Mouse (Mus musculus) lung, adult 2 months (tissue): ENCODE data around the gene Dock11. TPM values are rescaled to one million over a fixed set of nuclear protein-coding genes. Genes with fewer than 3 reads are reported as not detected.

Source experiments
- DNase-seq: peaks from one replicate; pipeline ENCODE4 v3.0.0; 2022
- H3K4me1 ChIP-seq: fragments of 200-500 bp; 2 replicates; pipeline ENCODE4 v1.6.1; 2011; ENCODE audit warnings: low read length; ENCODE audit not compliant: control insufficient read depth, insufficient read depth
- H3K4me3 ChIP-seq: fragments of 200-500 bp; replicated peaks from 2 replicates; pipeline ENCODE3; 2011; ENCODE audit warnings: low read depth, mild to moderate bottlenecking, control low read depth, low read length; ENCODE audit errors: extremely low read depth
- CTCF ChIP-seq: fragments of 200-500 bp; IDR thresholded peaks from 2 replicates; pipeline ENCODE4 v1.5.1; 2011; ENCODE audit warnings: mild to moderate bottlenecking, low read length, control low read depth; ENCODE audit not compliant: insufficient read depth
- POLR2A ChIP-seq: fragments of 200-500 bp; IDR thresholded peaks from 2 replicates; pipeline ENCODE4 v1.6.1; 2011; ENCODE audit warnings: low read depth, mild to moderate bottlenecking, control low read depth, low read length, borderline replicate concordance; ENCODE audit errors: extremely low read depth
- whole genome bisulfite sequencing: fragments of 180-500 bp; shearing (Covaris S2); methylation state at CpG from one replicate; pipeline ENCODE4 v1.1.7; 2018; 5-methylcytosine and 5-hydroxymethylcytosine counted together
- polyA plus RNA-seq: library from polyadenylated mRNA; depleted of rRNA; stranded (reverse); fragments of >200 nt; gene quantifications from 2 replicates; pipeline ENCODE4 v1.2.3, GENCODE M21; 2012

Dock11 gene
- polyA plus RNA-seq, 1 experiment = 1.5 TPM

DNA sequence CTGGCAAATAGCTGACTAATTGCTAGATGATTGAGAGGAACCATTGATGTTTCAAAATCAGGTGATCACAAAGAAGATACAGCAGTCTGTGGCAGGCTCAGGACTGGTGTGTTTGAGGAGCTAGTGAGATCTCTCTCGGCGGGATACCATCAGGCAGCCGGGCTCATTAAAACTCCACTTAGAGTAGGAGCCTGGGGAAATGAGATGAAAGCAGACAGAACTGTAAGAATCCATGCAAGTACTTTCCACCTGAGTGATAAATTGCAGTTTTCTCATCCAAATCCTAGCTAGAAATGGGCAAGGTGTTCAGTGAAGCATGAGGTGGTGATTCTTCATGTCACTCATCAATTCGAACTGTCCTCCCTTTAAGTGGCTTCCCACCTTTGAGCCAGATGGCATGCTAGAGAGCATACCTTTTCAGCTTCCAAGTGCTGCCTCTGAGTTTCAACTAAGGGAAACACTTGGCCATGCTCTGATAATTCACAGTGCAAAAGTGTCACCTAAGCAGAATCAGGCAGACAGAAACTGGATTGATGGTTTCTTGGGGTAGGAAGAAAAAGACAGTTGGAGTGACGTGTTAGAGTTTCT, 102.0 kb downstream of the Dock11 start:
- H3K4me1 ChIP-seq = no peaks in the 10 kb centered on the region
- no peak overlapping the region for H3K4me3 ChIP-seq
- no peak for DNase-seq
- WGBS = 84% methylated on average over 5 of the region's 5 CpGs
- TF ChIP-seq POLR2A (no peak), CTCF (no peak)

DNA sequence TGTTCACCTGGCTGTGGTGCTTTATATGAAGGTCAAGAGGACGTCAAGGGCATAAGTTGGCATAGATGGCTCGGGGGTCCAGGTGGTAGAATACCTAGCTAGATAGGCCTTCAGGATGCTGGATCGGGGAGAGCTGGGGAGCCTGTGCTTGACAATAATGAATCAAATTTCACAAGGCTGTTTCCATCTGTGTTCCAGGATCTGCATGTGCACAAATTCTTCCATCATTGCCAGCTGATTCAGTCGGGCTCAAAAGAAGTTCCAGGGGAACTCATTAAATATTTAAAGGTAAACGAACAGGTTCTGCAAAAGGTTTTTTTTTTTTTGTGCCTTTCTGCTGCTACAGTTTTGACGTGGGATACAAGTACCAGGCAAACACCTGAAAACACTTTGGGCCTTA, 105.6 kb downstream of the Dock11 start:
- WGBS = 71% methylated on average over 6 of the region's 6 CpGs
- no peak for DNase-seq
- no peak for TF ChIP-seq CTCF
- TF ChIP-seq POLR2A = no peak
- H3K4me3 ChIP-seq = no peak overlapping the region
- H3K4me1 ChIP-seq = no peaks in the 10 kb centered on the region

DNA sequence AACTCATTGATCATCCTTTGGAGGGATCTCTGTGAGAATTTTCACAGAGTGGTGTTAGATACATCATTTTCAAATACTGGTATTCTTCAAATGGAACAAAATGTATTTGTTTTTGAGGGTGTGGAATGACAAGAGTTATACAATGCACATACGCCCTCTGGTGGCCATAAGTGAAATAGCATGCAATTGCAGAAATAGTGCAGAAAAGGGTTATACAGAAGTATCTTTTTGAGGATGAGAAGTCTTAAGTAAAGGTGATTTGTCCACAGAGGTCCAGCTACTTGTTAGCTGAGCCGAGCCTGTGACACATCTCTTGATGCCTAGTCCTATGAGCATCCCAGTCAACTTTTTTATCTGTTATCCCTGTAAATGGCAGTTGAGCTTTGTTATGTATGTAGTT, 108.4 kb downstream of the Dock11 start:
- WGBS = 6% methylated on average over 2 of the region's 2 CpGs
- DNase-seq = no peak

DNA sequence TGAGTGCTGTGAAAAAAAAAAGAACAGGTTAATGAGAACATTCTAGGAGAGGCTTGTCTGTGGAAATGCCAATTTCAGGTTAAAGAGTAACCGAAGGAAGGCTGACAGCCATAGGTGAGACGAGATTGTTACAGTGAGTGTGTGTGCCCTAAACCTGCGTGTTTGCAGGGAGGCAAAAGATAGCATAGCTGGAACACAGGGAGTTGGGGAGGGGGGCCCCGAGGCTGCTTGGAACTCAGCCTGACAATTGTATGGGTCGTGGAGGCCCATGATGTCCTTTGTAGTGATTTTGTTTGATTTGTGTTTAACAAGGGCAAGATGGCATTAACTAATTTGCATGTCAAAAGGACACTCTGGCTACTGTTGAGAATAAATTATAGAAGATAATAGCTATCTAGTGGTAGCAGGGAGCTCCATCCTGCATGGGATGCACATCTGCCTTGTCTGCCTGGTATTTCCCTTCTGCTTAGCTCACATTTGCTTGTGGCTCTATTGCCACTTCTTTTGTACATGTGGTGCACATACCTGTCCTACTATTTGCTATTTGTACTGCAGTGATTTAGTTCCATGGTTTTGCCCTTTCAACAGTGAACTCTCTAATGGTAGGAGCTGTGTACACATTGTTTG, 109.3 kb downstream of the Dock11 start:
- no peaks in the 10 kb centered on the region for H3K4me1 ChIP-seq
- H3K4me3 ChIP-seq = no peak overlapping the region
- WGBS = 62% methylated on average over 5 of the region's 5 CpGs
- DNase-seq = no peak
- no peak for TF ChIP-seq POLR2A
- TF ChIP-seq CTCF = no peak

More for the DNA sequence above, 108.4 kb downstream of the Dock11 start:
- no peak overlapping the region for H3K4me3 ChIP-seq
- H3K4me1 ChIP-seq = no peaks in the 10 kb centered on the region
- TF ChIP-seq CTCF (no peak), POLR2A (no peak)

DNA sequence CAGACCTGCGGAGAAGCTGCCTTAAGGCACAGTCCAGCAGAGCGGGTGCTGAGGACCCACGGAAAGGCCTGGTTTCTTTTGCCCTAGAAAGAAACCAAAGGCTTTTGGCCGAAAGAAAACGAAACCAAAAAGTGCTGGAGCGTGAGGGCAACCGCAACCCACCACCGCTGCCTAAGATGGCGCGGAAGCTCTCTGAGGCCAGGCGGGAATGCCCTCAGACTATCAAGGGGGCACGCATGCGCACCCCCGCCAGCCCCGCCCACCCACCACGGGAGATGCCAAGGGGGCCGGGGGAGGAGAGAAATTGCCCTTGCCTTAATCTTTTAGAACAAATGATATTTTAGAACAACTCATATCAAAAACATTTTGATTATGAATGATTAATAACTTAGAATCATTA, 137.0 kb downstream of the Dock11 start:
- TF ChIP-seq POLR2A (no peak), CTCF (no peak)
- no peak for DNase-seq
- no peak overlapping the region for H3K4me3 ChIP-seq
- 80% methylated on average over 17 of the region's 17 CpGs for WGBS
- no peaks in the 10 kb centered on the region for H3K4me1 ChIP-seq

DNA sequence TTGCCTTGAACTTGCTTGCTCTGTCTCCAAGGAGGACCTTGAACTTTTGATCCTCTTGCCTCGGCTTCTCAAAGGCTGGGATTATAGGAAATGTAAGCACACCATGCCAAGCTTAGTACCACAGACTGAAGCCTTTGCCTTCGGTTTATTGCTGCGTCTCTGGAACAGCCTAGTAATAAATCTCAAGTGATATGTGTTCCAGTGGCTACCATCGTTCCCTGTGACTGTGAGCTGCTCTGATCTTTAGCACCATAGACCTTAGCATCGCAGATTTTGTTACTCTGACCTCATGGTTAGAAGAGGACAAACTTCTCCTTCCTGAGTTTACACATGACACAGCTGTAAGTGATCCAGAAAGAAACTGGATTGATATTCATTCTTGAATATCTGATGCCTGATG, 142.5 kb downstream of the Dock11 start:
- H3K4me1 ChIP-seq = no peaks in the 10 kb centered on the region
- 74% methylated on average over 5 of the region's 5 CpGs for WGBS
- H3K4me3 ChIP-seq = no peak overlapping the region
- DNase-seq = no peak
- no peak for TF ChIP-seq POLR2A
- TF ChIP-seq CTCF = no peak

DNA sequence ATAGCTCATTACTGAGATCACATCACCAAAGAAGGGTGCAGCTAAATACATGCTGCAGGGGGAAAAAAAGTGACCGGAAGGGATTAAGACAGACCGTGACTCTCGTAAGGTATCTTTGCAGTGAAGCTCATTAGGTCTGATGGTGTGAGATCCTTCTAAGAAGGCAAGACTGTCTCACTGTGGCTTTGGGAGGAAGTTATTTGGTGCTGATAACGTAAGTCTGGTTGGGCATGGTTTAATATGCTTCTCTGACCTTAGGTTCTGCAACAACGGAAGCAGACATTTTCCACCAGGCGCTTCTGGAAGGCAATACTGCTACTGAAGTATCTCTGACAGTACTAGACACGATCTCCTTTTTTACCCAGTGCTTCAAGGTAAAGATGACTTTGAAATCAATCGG, 145.4 kb downstream of the Dock11 start:
- no peak for TF ChIP-seq CTCF
- no peak for TF ChIP-seq POLR2A
- no peak for DNase-seq
- no peaks in the 10 kb centered on the region for H3K4me1 ChIP-seq

DNA sequence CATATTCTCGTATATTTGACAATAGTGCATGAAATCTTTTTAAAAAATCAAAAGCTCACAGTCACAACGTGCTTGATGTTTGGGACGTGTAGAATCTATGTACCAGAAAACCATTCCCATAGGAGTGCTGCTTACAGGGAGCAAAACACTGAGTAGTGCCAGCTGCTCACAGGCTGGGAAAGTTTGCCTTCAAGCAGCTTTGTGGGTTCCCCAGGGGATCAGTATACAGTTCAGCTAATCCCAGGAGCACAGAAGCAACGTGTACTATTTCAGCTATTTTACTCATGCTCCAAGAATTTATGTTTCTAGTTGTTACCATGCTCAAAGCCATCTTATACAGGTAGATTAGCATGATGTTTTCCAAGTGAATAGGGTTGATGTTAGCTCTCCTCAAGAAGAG, 157.1 kb downstream of the Dock11 start:
- no peak for TF ChIP-seq CTCF
- no peak for TF ChIP-seq POLR2A
- no peak for DNase-seq
- Histone ChIP-seq H3K4me1 (no peaks in the 10 kb centered on the region), H3K4me3 (no peak overlapping the region)
- WGBS = 62% methylated on average over 4 of the region's 4 CpGs

More for the DNA sequence above, 145.4 kb downstream of the Dock11 start:
- H3K4me3 ChIP-seq = no peak overlapping the region
- WGBS = 84% methylated on average over 8 of the region's 8 CpGs

DNA sequence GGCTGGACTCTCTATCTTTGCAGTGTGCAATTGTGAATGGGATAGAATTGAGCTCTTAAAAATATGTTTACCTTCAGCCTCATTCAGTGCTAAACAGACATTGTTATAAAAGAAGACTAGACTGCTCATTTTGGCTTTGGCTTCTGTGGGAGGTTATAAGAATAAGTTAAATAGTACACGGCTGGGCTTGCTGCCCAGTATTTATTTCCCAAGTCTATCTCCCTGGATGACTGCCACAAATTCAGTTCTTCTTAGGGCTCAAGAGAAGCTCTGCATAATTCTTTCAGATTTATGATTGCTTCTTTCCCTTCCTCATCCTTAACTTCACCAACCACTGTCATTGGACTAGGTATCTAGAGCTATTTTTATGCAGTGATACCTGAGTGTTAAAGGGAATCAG, 158.8 kb downstream of the Dock11 start:
- 41% methylated on average over 1 of the region's 1 CpGs for WGBS
- TF ChIP-seq POLR2A (no peak), CTCF (no peak)
- H3K4me3 ChIP-seq = no peak overlapping the region
- no peaks in the 10 kb centered on the region for H3K4me1 ChIP-seq
- DNase-seq = no peak

DNA sequence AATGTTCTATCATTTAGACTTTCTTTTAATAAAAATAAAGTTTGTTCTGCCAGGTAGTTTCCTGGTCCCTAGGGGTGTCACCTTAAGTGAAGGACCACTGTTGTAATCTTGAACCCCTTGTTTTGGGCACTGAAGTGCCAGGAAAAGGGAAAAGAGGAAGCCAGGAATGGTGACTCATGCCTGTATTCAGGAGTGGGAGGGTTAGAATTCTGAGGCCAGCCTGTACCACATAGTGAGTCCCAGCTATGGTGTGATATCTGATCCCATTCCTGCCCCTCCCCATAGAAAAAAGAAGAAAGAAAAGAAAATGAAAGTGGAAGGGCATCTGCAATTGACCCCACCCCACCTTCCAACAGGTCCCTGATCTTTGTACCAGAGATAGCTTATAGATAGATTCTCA, 161.7 kb downstream of the Dock11 start:
- TF ChIP-seq POLR2A (no peak), CTCF (no peak)
- Histone ChIP-seq H3K4me3 (no peak overlapping the region), H3K4me1 (no peaks in the 10 kb centered on the region)
- DNase-seq = no peak
